Mouse (Mus musculus): Measurements from ENCODE around the gene Hpse. TPM values are rescaled to one million over a fixed set of nuclear protein-coding genes. Genes with fewer than 3 reads are reported as not detected.
A peak's percentile ranks its signal among the peaks of the same experiment; 100 is the strongest.

Gene Hpse
- total RNA-seq (2021): under 1 TPM; 0.69 to 0.70 TPM

GRCm38 (mm10) chr5:100719235-100720088 lies at the start of gene Hpse:
Gene Hpse (minus strand): TSS chr5:100719716.
- peak; percentile 40 for DNase-seq

- no peak for DNase-seq
Observed at GRCm38 (mm10) chr5:100766026-100766425, 46.5 kb upstream of the Hpse start.

- DNase-seq: no peak
Observed at GRCm38 (mm10) chr5:100761736-100762135, 42.2 kb upstream of the Hpse start.

- no peak for DNase-seq
Observed at GRCm38 (mm10) chr5:100760049-100760663, 40.6 kb upstream of the Hpse start.

- DNase-seq: no peak
Observed at GRCm38 (mm10) chr5:100758121-100758520, 38.6 kb upstream of the Hpse start.

GRCm38 (mm10) chr5:100753407-100753806 lies 33.9 kb upstream of the Hpse start:
- DNase-seq: no peak

- DNase-seq: no peak
Observed at GRCm38 (mm10) chr5:100751655-100752054, 32.1 kb upstream of the Hpse start.

GRCm38 (mm10) chr5:100750617-100751255 lies 31.2 kb upstream of the Hpse start:
- DNase-seq: no peak

GRCm38 (mm10) chr5:100738802-100739201 lies 19.3 kb upstream of the Hpse start:
- DNase-seq: no peak

- no peak for DNase-seq
Observed at GRCm38 (mm10) chr5:100736919-100737318, 17.4 kb upstream of the Hpse start.

GRCm38 (mm10) chr5:100734535-100734934 lies 15.0 kb upstream of the Hpse start:
- no peak for DNase-seq

GRCm38 (mm10) chr5:100728757-100729156 lies 9.2 kb upstream of the Hpse start:
- no peak for DNase-seq

GRCm38 (mm10) chr5:100726001-100726400 lies 6.5 kb upstream of the Hpse start:
- no peak for DNase-seq

- DNase-seq: no peak
Observed at GRCm38 (mm10) chr5:100716762-100717161, 2.8 kb downstream of the Hpse start.

- no peak for DNase-seq
Observed at GRCm38 (mm10) chr5:100711219-100711618, 8.3 kb downstream of the Hpse start.

GRCm38 (mm10) chr5:100710012-100710411 lies 9.5 kb downstream of the Hpse start:
- peak; percentile 24 for DNase-seq

GRCm38 (mm10) chr5:100709035-100709434 lies 10.5 kb downstream of the Hpse start:
- no peak for DNase-seq

GRCm38 (mm10) chr5:100706675-100707074 lies 12.8 kb downstream of the Hpse start:
- no peak for DNase-seq

- no peak for DNase-seq
Observed at GRCm38 (mm10) chr5:100704272-100704671, 15.2 kb downstream of the Hpse start.

- no peak for DNase-seq
Observed at GRCm38 (mm10) chr5:100702325-100702724, 17.2 kb downstream of the Hpse start.

- no peak for DNase-seq
Observed at GRCm38 (mm10) chr5:100700861-100701620, 18.5 kb downstream of the Hpse start.

- no peak for DNase-seq
Observed at GRCm38 (mm10) chr5:100697886-100698285, 21.6 kb downstream of the Hpse start.

GRCm38 (mm10) chr5:100697398-100697797 lies 22.1 kb downstream of the Hpse start:
- DNase-seq: no peak

Data from heart, postnatal 4 days (tissue).